In genomic region chr7:102101487-102101886, GRCm38 (mm10) we compare ENCODE assay signal across 11 mouse cellular contexts. TPM values are rescaled to one million over a fixed set of nuclear protein-coding genes. Genes with fewer than 3 reads are reported as not detected.
DNase-seq lines count a peak whose midpoint lies in the region; ATAC-seq and TF ChIP-seq lines count a peak whose summit lies in the region.
"Had no signal": no experiment of that assay in that cellular context is flagged by ENCODE, and none has a peak within 500 bp of the region (broad histone marks: within the 10 kb centered on the region; RNA-seq: fewer than 3 reads in every experiment).

Gene Art1, plus strand, starts transcription at chr7:102101743.

- no peaks in the 10 kb centered on the region for H3K9me3 ChIP-seq in lung, embryonic 16.5 days (ENCODE audit: control insufficient read depth, low read length)
- H3K9me3 ChIP-seq in limb, embryonic 13.5 days = no peaks in the 10 kb centered on the region

- no peaks in the 10 kb centered on the region for H3K27me3 ChIP-seq in lung, embryonic 16.5 days (ENCODE audit: control insufficient read depth, insufficient read depth, low read depth, low read length)
- H3K27me3 ChIP-seq in heart, adult 2 months (ENCODE audit: control insufficient read depth, insufficient read depth, low read length) = no peaks in the 10 kb centered on the region
- H3K27me3 ChIP-seq in limb, embryonic 13.5 days = no peaks in the 10 kb centered on the region

- peaks cover 17% of the 10 kb centered on the region for H3K4me1 ChIP-seq in lung, embryonic 16.5 days (replicated peaks; ENCODE audit: control insufficient read depth, insufficient read depth, low read length)
- H3K4me1 ChIP-seq in heart, adult 2 months (ENCODE audit: control insufficient read depth, insufficient read depth, low read length) = peaks cover 7% of the 10 kb centered on the region
- peaks cover 24% of the 10 kb centered on the region for H3K4me1 ChIP-seq in limb, embryonic 13.5 days

- H3K4me2 ChIP-seq in lung, embryonic 16.5 days (ENCODE audit: low read depth, low read length) = peak within 1 kb of the TSS; percentile 57; the same call in 1 of the 2 replicates
- peak within 1 kb of the TSS; percentile 65 for H3K4me2 ChIP-seq in limb, embryonic 13.5 days (replicated peaks)

- no peak within 1 kb of the TSS for H3K27ac ChIP-seq in lung, embryonic 16.5 days (ENCODE audit: low read length)
- peak within 1 kb of the TSS; percentile 95 for H3K27ac ChIP-seq in heart, adult 2 months
- H3K27ac ChIP-seq in limb, embryonic 13.5 days = no peak within 1 kb of the TSS; the same call in 1 of the 2 replicates

- H3K36me3 ChIP-seq in lung, embryonic 16.5 days (ENCODE audit: control insufficient read depth, insufficient read depth, low read length) = no peaks in the 10 kb centered on the region
- no peaks in the 10 kb centered on the region for H3K36me3 ChIP-seq in heart, adult 2 months (ENCODE audit: control insufficient read depth, insufficient read depth, low read length)
- peaks cover 5% of the 10 kb centered on the region; the same call in 1 of the 2 replicates for H3K36me3 ChIP-seq in limb, embryonic 13.5 days

- no peak within 1 kb of the TSS for H3K9ac ChIP-seq in lung, embryonic 16.5 days (ENCODE audit: low read length)
- H3K9ac ChIP-seq in heart, adult 2 months (ENCODE audit: low read depth, low read length) = peak within 1 kb of the TSS; percentile 67
- H3K9ac ChIP-seq in limb, embryonic 13.5 days = no peak within 1 kb of the TSS

- H3K4me3 ChIP-seq in lung, embryonic 16.5 days (ENCODE audit: low read length) = no peak within 1 kb of the TSS
- peak within 1 kb of the TSS; percentile 52 for H3K4me3 ChIP-seq in heart, adult 2 months
- H3K4me3 ChIP-seq in limb, embryonic 13.5 days = no peak within 1 kb of the TSS

- WGBS in lung, embryonic 16.5 days = 57% methylated on average over 5 of the region's 5 CpGs
- 55% methylated on average over 5 of the region's 5 CpGs for WGBS in heart, adult 2 months
- WGBS in limb, embryonic 13.5 days = 50% methylated on average over 5 of the region's 5 CpGs

- peak; percentile 62 for TF ChIP-seq EP300 in heart, adult 2 months (IDR thresholded peaks at IDR 0.05; ENCODE audit: insufficient read depth, low read depth, low read length)

- peak; percentile 98 for TF ChIP-seq POLR2A in heart, adult 2 months (IDR thresholded peaks at IDR 0.05; ENCODE audit: insufficient read depth, low read depth, low read length)

- no peak for TF ChIP-seq CTCF in heart, adult 2 months (IDR thresholded peaks at IDR 0.05)

- DNase-seq in embryo, embryonic 10 days (ENCODE audit: low spot score) = peak; percentile 28
- no peak for DNase-seq in embryo, embryonic 11 days
- DNase-seq in lung, adult 18-20 months = no peak
- peak; percentile 56 to 58 for DNase-seq in heart, adult 2 months
- DNase-seq in layer of hippocampus, adult 9-10 months (ENCODE audit: low spot score) = no peak
- DNase-seq in Muller cell, postnatal 12 days (ENCODE audit: inconsistent ontology term) = no peak
- DNase-seq: cerebellum, adult 8-10 months had no signal

- intact Hi-C loops in heart, adult 2 months (cut with DNase I) = no loop called here

- no peak for ATAC-seq in lung, embryonic 16.5 days (ENCODE audit: low read depth)
- ATAC-seq in limb, embryonic 13.5 days (ENCODE audit: low FRiP score, low read depth) = 0 out of 2 replicates have a peak, but pooled peaks have one; percentile 21

- H3K79me2 ChIP-seq in heart, adult 2 months (replicated peaks; ENCODE audit: control insufficient read depth, insufficient read depth, low read length) = no peaks in the 10 kb centered on the region; the same call in 1 of the 2 replicates

RNA-seq across cellular contexts. Expression of gene Art1, which starts in this region (rescaled TPM):
- polyA plus RNA-seq in lung, embryonic 16.5 days (2015; fragmentation: Nextera tagmentation; extraction: Ambion mirVana) = 1.1 and 1.9 TPM in 2 replicates
- 100 to 1,000 TPM; 242 to 279 TPM for total RNA-seq in heart, adult 2 months (2021)
- 251 and 293 TPM in 2 replicates for polyA plus RNA-seq in heart, adult 2 months (2012; rRNA removed)
- 16.8 and 16.9 TPM in 2 replicates for polyA plus RNA-seq in limb, embryonic 13.5 days (2015; fragmentation: Nextera tagmentation; extraction: Ambion mirVana)
- total RNA-seq: left cerebral cortex, adult 18-20 months; neutrophil, adult 5-6 weeks had no signal

Comparison
In these comparisons a context has a peak if more than half of its experiments do, and no peak if none do; other contexts are left out.
1. RNA of gene Art1 (polyA plus RNA-seq): 251 to 293 TPM in heart, adult 2 months; 16.8 to 16.9 TPM in limb, embryonic 13.5 days and 1.1 to 1.9 TPM in lung, embryonic 16.5 days; every median in the first group is over 10 times any median in the second.
2. DNase-seq: peak in embryo, embryonic 10 days (single experiment) and heart, adult 2 months (2 of 2); none in embryo, embryonic 11 days (single experiment), lung, adult 18-20 months (0 of 2), layer of hippocampus, adult 9-10 months (single experiment) and Muller cell, postnatal 12 days (single experiment).